Mouse (Mus musculus) forebrain, embryonic 13.5 days (tissue): ENCODE results near the gene Gm42715. TPM values are rescaled to one million over a fixed set of nuclear protein-coding genes. Genes with fewer than 3 reads are reported as not detected.
A peak's percentile ranks its signal among the peaks of the same experiment; 100 is the strongest.

ENCODE experiments used
- ATAC-seq: fragments of 200-750 bp; cut with Nextera tagmentation; 2 replicates; pipeline ENCODE4 v1.8.0; 2017
- H3K27ac ChIP-seq: fragments of 300-500 bp; sonication (generic); 2 replicates; pipeline ENCODE4 v1.5.1; 2015; ENCODE audit warnings: inconsistent platforms, mild to moderate bottlenecking, moderate library complexity
- H3K27me3 ChIP-seq: fragments of 300-500 bp; sonication (generic); 2 replicates; pipeline ENCODE4 v1.6.1; 2015; ENCODE audit warnings: mild to moderate bottlenecking, inconsistent platforms
- H3K36me3 ChIP-seq: fragments of 300-500 bp; sonication (generic); 2 replicates; pipeline ENCODE4 v1.6.1; 2015; ENCODE audit warnings: mild to moderate bottlenecking, inconsistent platforms; ENCODE audit not compliant: poor library complexity, severe bottlenecking
- H3K4me1 ChIP-seq: fragments of 300-500 bp; sonication (generic); 2 replicates; pipeline ENCODE4 v1.6.1; 2015; ENCODE audit warnings: inconsistent platforms
- H3K4me2 ChIP-seq: fragments of 300-500 bp; sonication (generic); 2 replicates; pipeline ENCODE4 v1.6.1; 2015; ENCODE audit warnings: inconsistent platforms, mild to moderate bottlenecking, moderate library complexity
- H3K4me3 ChIP-seq: fragments of 300-500 bp; sonication (generic); 2 replicates; pipeline ENCODE4 v1.5.1; 2015; ENCODE audit warnings: mild to moderate bottlenecking, inconsistent platforms
- H3K9ac ChIP-seq: fragments of 300-500 bp; sonication (generic); 2 replicates; pipeline ENCODE4 v1.6.1; 2015; ENCODE audit warnings: mild to moderate bottlenecking, inconsistent platforms
- H3K9me3 ChIP-seq: fragments of 300-500 bp; sonication (generic); replicated peaks from 2 replicates; pipeline ENCODE4 v1.6.1; 2016; ENCODE audit warnings: inconsistent platforms
- WGBS: fragments of 180-500 bp; shearing (Covaris S2); methylation state at CpG from one replicate; pipeline ENCODE4 v1.1.7; 2015; 5-methylcytosine and 5-hydroxymethylcytosine counted together
- polyA plus RNA-seq: library from polyadenylated mRNA; unstranded; fragments of >200 nt; fragmentation: Nextera tagmentation; extraction: Ambion mirVana; gene quantifications from 2 replicates; pipeline ENCODE4 v1.2.1, GENCODE M21; 2015

Gene Gm42715
- polyA plus RNA-seq, 1 experiment from 2014 or later: 19.5 TPM

DNA sequence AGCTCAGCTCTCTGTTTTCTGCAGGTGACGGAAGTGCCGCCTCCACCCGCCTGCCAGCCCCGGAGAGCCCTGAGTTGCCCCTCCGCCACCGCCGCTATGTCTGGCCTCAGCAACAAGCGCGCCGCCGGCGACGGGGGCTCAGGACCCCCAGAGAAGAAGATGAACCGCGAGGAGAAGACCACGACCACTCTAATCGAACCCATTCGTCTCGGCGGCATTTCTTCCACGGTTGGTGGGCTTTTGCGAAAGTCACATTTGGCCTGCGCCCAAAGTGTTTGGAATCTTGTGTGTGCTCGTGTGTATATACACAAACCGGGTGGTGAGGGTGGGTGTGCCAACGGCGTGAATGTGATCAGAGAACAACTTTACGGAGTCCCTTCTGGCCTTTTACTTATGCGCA lies 69.5 kb downstream of the Gm42715 start:
- 5% methylated on average over 29 of the region's 29 CpGs for WGBS
- Histone ChIP-seq H3K9ac (peak overlapping the region; percentile 86), H3K4me3 (peak overlapping the region; percentile 91), H3K4me2 (peak overlapping the region; percentile 82), H3K36me3 (peaks cover 63% of the 10 kb centered on the region), H3K4me1 (peaks cover 21% of the 10 kb centered on the region), H3K27me3 (no peaks in the 10 kb centered on the region), H3K9me3 (no peaks in the 10 kb centered on the region), H3K27ac (peak overlapping the region; percentile 35; the same call in 1 of the 2 replicates)
- ATAC-seq: no peak

DNA sequence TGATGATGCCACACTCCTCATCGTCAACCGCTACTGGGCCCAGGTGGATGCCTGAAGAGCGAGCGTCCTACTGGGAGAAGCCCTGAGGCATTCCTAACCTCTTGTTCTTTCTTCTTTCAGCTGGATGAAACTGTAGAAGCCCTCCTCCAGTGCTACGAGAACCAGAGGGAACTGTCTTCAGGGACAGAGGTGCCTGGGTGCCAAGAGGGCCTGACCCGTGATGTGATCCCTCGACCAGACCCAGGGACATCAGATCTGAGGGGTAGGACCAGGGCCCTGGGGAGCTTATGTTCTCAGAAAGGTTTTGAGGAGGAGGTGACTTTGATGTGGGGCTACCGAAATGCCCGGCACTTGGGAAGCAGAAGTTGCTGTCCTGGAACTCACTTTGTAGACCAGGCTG lies 70.3 kb downstream of the Gm42715 start:
- Histone ChIP-seq H3K9me3 (no peaks in the 10 kb centered on the region), H3K27me3 (no peaks in the 10 kb centered on the region), H3K4me2 (peak overlapping the region; percentile 82), H3K4me3 (peak overlapping the region; percentile 91), H3K4me1 (peaks cover 21% of the 10 kb centered on the region), H3K36me3 (peaks cover 63% of the 10 kb centered on the region), H3K27ac (no peak overlapping the region), H3K9ac (peak overlapping the region; percentile 86)
- 92% methylated on average over 9 of the region's 9 CpGs for WGBS
- ATAC-seq: no peak

DNA sequence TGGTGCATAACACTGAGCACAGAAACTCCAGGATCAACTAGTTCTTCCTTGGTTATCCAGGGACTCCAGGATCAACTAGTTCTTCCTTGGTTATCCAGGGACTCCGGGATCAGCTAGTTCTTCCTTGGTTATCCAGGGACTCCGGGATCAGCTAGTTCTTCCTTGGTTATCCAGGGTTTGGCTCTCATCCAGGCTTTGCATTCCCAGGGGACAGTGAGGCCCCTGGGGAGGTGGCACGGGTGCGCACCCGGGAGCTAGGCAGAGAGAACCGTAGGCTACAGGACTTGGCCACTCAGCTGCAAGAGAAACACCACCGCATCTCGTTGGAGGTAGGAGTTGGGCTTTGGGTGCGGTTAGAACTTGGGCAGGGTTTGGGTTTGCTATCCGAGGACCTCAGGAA lies 71.7 kb downstream of the Gm42715 start:
- H3K36me3 ChIP-seq: peaks cover 69% of the 10 kb centered on the region
- no peak overlapping the region for H3K27ac ChIP-seq
- no peak overlapping the region for H3K4me3 ChIP-seq
- 87% methylated on average over 10 of the region's 10 CpGs for WGBS
- H3K27me3 ChIP-seq: no peaks in the 10 kb centered on the region
- no peak overlapping the region for H3K4me2 ChIP-seq
- H3K9me3 ChIP-seq: no peaks in the 10 kb centered on the region
- peaks cover 21% of the 10 kb centered on the region for H3K4me1 ChIP-seq
- no peak overlapping the region for H3K9ac ChIP-seq
- ATAC-seq: no peak

DNA sequence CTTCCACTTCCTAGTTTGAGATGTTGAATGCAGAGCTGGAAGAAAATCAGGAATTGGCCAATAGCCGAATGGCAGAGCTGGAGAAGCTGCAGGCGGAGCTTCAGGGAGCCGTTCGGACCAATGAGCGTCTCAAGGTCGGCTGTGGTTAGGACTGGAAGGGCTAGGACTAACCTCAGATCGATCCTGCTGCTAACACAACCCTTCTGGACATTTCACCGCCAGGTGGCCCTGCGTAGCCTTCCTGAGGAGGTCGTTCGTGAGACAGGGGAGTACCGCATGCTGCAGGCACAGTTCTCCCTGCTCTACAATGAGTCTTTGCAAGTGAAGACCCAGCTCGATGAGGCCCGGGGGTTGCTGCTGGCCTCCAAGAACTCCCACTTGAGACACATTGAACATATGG lies 73.2 kb downstream of the Gm42715 start:
- Histone ChIP-seq H3K4me3 (no peak overlapping the region), H3K4me2 (no peak overlapping the region), H3K9ac (no peak overlapping the region), H3K4me1 (peaks cover 12% of the 10 kb centered on the region), H3K9me3 (no peaks in the 10 kb centered on the region), H3K27me3 (no peaks in the 10 kb centered on the region), H3K27ac (no peak overlapping the region), H3K36me3 (peaks cover 81% of the 10 kb centered on the region)
- ATAC-seq: no peak
- WGBS: 92% methylated on average over 14 of the region's 14 CpGs

GRCm38 (mm10) chr7:127596747-127597146 lies 77.4 kb downstream of the Gm42715 start:
- no peaks in the 10 kb centered on the region for H3K9me3 ChIP-seq
- H3K4me2 ChIP-seq: no peak overlapping the region
- H3K4me3 ChIP-seq: no peak overlapping the region
- WGBS: 96% methylated on average over 17 of the region's 17 CpGs
- no peak for ATAC-seq
- H3K4me1 ChIP-seq: no peaks in the 10 kb centered on the region
- H3K9ac ChIP-seq: no peak overlapping the region
- no peaks in the 10 kb centered on the region for H3K27me3 ChIP-seq
- peaks cover 100% of the 10 kb centered on the region for H3K36me3 ChIP-seq
- no peak overlapping the region for H3K27ac ChIP-seq

DNA sequence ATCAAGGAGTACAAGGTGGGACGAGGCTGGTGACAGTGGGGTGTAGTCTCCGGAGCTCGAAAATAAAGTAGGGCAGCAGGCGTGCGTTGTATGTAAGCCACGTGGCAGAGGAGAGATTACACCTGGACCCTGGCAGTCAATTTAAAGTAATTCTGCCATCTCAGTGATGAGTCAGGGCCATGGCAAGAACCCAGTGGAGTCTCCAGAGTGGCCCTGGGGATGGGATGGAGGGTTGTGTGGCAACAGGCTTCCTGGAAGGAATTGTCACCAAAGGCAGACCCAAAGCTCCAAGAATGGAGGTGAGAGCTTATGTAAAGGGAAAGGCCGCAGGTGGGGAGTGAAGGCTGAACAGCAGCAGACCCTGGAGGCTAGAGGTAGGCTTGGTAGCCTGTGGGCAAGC lies 81.2 kb downstream of the Gm42715 start:
- Histone ChIP-seq H3K9me3 (no peaks in the 10 kb centered on the region), H3K9ac (no peak overlapping the region), H3K27me3 (no peaks in the 10 kb centered on the region), H3K4me2 (no peak overlapping the region), H3K27ac (no peak overlapping the region), H3K36me3 (peaks cover 98% of the 10 kb centered on the region), H3K4me3 (no peak overlapping the region), H3K4me1 (no peaks in the 10 kb centered on the region)
- no peak for ATAC-seq
- 94% methylated on average over 7 of the region's 7 CpGs for WGBS

DNA sequence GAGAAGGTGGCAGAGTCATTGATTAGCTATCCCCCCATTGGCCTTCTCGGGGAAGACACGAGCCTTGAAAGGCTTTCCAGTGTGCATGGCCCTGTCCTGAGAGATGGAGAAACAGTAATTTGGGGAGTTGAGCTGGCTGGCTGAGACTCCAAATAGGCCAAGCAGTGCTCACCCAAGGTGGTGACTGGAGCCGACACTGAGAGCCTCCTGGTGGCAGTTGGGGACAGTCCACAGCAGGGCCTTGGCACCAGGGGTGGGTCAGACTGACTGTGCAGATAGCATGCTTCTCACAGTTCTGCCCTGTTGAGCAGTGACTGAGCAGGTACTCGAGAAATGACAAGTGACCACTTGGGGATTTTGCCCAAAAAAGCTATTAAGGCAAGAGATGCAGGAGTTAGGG lies 82.4 kb downstream of the Gm42715 start:
- ATAC-seq: no peak
- Histone ChIP-seq H3K36me3 (peaks cover 97% of the 10 kb centered on the region), H3K27me3 (no peaks in the 10 kb centered on the region), H3K27ac (no peak overlapping the region), H3K9ac (no peak overlapping the region), H3K4me1 (no peaks in the 10 kb centered on the region), H3K9me3 (no peaks in the 10 kb centered on the region), H3K4me3 (no peak overlapping the region), H3K4me2 (no peak overlapping the region)
- WGBS: 86% methylated on average over 4 of the region's 4 CpGs

GRCm38 (mm10) chr7:127602903-127603302 lies 83.5 kb downstream of the Gm42715 start:
- Histone ChIP-seq H3K4me3 (no peak overlapping the region), H3K9ac (no peak overlapping the region), H3K27me3 (no peaks in the 10 kb centered on the region), H3K4me2 (no peak overlapping the region), H3K36me3 (peaks cover 97% of the 10 kb centered on the region), H3K4me1 (no peaks in the 10 kb centered on the region), H3K27ac (no peak overlapping the region), H3K9me3 (no peaks in the 10 kb centered on the region)
- WGBS: 76% methylated on average over 2 of the region's 2 CpGs
- no peak for ATAC-seq

- H3K4me2 ChIP-seq: no peak overlapping the region
- no peak overlapping the region for H3K9ac ChIP-seq
- no peaks in the 10 kb centered on the region for H3K4me1 ChIP-seq
- 91% methylated on average over 10 of the region's 10 CpGs for WGBS
- no peak overlapping the region for H3K27ac ChIP-seq
- peaks cover 97% of the 10 kb centered on the region for H3K36me3 ChIP-seq
- H3K4me3 ChIP-seq: no peak overlapping the region
- ATAC-seq: no peak
- no peaks in the 10 kb centered on the region for H3K9me3 ChIP-seq
- no peaks in the 10 kb centered on the region for H3K27me3 ChIP-seq
These were observed 84.9 kb downstream of the Gm42715 start for GRCm38 (mm10) chr7:127604256-127604655.

DNA sequence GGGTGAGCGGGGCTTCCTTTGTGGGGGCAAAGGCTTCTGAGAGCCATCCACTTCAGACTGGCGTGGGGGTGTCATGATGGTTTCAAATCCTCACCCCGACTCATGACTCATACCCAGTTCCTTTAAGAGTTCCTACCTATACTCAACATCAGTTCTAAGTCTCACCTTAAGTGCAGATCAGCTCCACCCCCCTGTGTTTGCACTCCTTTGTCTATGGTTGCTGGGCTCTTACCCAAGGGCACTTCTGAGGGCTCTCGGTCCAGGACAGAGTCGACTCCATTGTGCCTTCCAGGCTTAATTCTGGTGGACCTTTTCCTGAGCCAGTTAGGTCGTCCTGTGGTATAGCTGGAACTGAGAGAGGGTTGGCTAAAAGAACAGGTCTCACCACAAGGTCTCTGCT lies 87.8 kb downstream of the Gm42715 start:
- Histone ChIP-seq H3K27ac (no peak overlapping the region), H3K9ac (no peak overlapping the region), H3K4me3 (no peak overlapping the region), H3K4me2 (no peak overlapping the region), H3K27me3 (no peaks in the 10 kb centered on the region), H3K4me1 (no peaks in the 10 kb centered on the region), H3K9me3 (no peaks in the 10 kb centered on the region), H3K36me3 (peaks cover 97% of the 10 kb centered on the region)
- ATAC-seq: no peak
- 87% methylated on average over 6 of the region's 6 CpGs for WGBS

GRCm38 (mm10) chr7:127611011-127611410 lies 91.6 kb downstream of the Gm42715 start:
- H3K9ac ChIP-seq: no peak overlapping the region
- no peak overlapping the region for H3K4me3 ChIP-seq
- H3K4me1 ChIP-seq: peaks cover 16% of the 10 kb centered on the region
- no peaks in the 10 kb centered on the region for H3K9me3 ChIP-seq
- 96% methylated on average over 29 of the region's 29 CpGs for WGBS
- H3K4me2 ChIP-seq: no peak overlapping the region
- peaks cover 67% of the 10 kb centered on the region for H3K36me3 ChIP-seq
- no peak overlapping the region for H3K27ac ChIP-seq
- ATAC-seq: no peak
- H3K27me3 ChIP-seq: no peaks in the 10 kb centered on the region

DNA sequence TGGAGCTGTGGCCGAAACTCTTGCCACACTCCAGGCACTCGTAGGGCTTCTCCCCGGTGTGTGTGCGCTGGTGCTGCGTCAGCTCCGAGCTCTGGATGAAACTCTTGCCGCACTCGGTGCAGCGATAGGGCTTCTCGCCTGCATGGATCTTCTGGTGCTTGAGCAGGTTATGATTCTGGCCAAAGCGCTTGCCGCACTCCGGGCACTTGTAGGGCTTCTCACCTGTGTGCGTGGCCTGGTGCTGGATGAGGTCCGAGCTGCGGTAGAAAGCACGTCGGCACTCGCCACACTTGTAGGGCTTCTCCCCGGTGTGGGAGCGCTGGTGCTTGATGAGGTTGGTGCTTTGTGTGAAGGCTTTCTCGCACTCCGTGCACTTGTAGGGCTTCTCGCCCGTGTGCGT lies 92.2 kb downstream of the Gm42715 start:
- no peak for ATAC-seq
- no peak overlapping the region for H3K9ac ChIP-seq
- H3K4me1 ChIP-seq: peaks cover 21% of the 10 kb centered on the region
- peaks cover 63% of the 10 kb centered on the region for H3K36me3 ChIP-seq
- H3K27ac ChIP-seq: no peak overlapping the region
- no peaks in the 10 kb centered on the region for H3K9me3 ChIP-seq
- H3K4me3 ChIP-seq: no peak overlapping the region
- no peak overlapping the region for H3K4me2 ChIP-seq
- H3K27me3 ChIP-seq: no peaks in the 10 kb centered on the region
- 96% methylated on average over 26 of the region's 26 CpGs for WGBS

DNA sequence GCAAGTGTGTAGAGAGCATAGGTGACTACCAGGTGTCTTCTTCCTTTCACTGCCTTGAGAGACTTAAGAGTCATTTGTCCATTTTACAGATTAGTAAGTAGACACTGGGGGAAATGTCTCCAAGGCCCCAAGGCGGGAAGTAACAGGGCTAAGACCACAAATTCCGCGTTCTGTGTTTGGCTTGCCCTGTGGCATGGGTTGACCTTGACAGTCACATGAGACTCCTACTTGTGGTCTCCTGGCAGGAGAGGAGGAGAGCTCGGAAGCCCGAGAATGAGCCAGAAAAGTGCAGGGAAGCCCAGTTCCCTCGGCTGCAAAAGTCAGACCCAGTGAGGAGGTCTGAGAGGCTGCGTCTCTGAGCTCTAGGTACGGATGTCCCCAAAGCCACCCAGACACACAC lies 94.1 kb downstream of the Gm42715 start:
- Histone ChIP-seq H3K36me3 (peaks cover 44% of the 10 kb centered on the region), H3K27ac (no peak overlapping the region), H3K9ac (peak overlapping the region; percentile 96; the same call in 1 of the 2 replicates), H3K9me3 (no peaks in the 10 kb centered on the region), H3K4me3 (peak overlapping the region; percentile 100), H3K4me1 (peaks cover 35% of the 10 kb centered on the region), H3K27me3 (no peaks in the 10 kb centered on the region), H3K4me2 (peak overlapping the region; percentile 92)
- ATAC-seq: no peak
- WGBS: 83% methylated on average over 8 of the region's 8 CpGs
